Mouse (Mus musculus): ENCODE results near the gene Aoah. TPM values are rescaled to one million over a fixed set of nuclear protein-coding genes. Genes with fewer than 3 reads are reported as not detected.

The Aoah gene
- total RNA-seq (2021): under 1 TPM; 0.43 to 0.54 TPM
- long read RNA-seq, experiment 1: 0 reads
- long read RNA-seq, experiment 2: 0 reads

- DNase-seq: no peak
Observed at GRCm38 (mm10) chr13:20793901-20794300, at the start of gene Aoah. Gene Aoah, plus strand, starts transcription at chr13:20794113.

GRCm38 (mm10) chr13:20754843-20755242, 39.1 kb upstream of the Aoah start:
- DNase-seq: no peak

GRCm38 (mm10) chr13:20783648-20784047, 10.3 kb upstream of the Aoah start:
- DNase-seq: no peak

- no peak for DNase-seq
Observed at GRCm38 (mm10) chr13:20784060-20784459, 9.9 kb upstream of the Aoah start.

GRCm38 (mm10) chr13:20785960-20786359, 8.0 kb upstream of the Aoah start:
- DNase-seq: no peak

GRCm38 (mm10) chr13:20786825-20787245, 7.1 kb upstream of the Aoah start:
- DNase-seq: no peak

GRCm38 (mm10) chr13:20787952-20788351, 6.0 kb upstream of the Aoah start:
- DNase-seq: no peak

- DNase-seq: no peak
Observed at GRCm38 (mm10) chr13:20796651-20797050, 2.7 kb downstream of the Aoah start.

- no peak for DNase-seq
Observed at GRCm38 (mm10) chr13:20798536-20798935, 4.6 kb downstream of the Aoah start.

GRCm38 (mm10) chr13:20799772-20800171, 5.9 kb downstream of the Aoah start:
- DNase-seq: no peak

GRCm38 (mm10) chr13:20800569-20800968, 6.7 kb downstream of the Aoah start:
- DNase-seq: no peak

GRCm38 (mm10) chr13:20811782-20812406, 18.0 kb downstream of the Aoah start:
- DNase-seq: no peak

- no peak for DNase-seq
Observed at GRCm38 (mm10) chr13:20816385-20816784, 22.5 kb downstream of the Aoah start.

GRCm38 (mm10) chr13:20820712-20821328, 26.9 kb downstream of the Aoah start:
- no peak for DNase-seq

- DNase-seq: no peak
Observed at GRCm38 (mm10) chr13:20828728-20829127, 34.8 kb downstream of the Aoah start.

- no peak for DNase-seq
Observed at GRCm38 (mm10) chr13:20829181-20829900, 35.4 kb downstream of the Aoah start.

GRCm38 (mm10) chr13:20855893-20856292, 62.0 kb downstream of the Aoah start:
- DNase-seq: no peak

- DNase-seq: no peak
Observed at GRCm38 (mm10) chr13:20899372-20899771, 105.5 kb downstream of the Aoah start.

GRCm38 (mm10) chr13:20900396-20900971, 106.6 kb downstream of the Aoah start:
- DNase-seq: no peak

GRCm38 (mm10) chr13:20900972-20901457, 107.1 kb downstream of the Aoah start:
- no peak for DNase-seq

GRCm38 (mm10) chr13:20901634-20902135, 107.8 kb downstream of the Aoah start:
- DNase-seq: no peak

GRCm38 (mm10) chr13:20904118-20904517, 110.2 kb downstream of the Aoah start:
- DNase-seq: no peak

GRCm38 (mm10) chr13:20905195-20905594, 111.3 kb downstream of the Aoah start:
- no peak for DNase-seq

Data from gastrocnemius, postnatal 25 days (tissue).